Mouse (Mus musculus) embryonic fibroblast, embryonic 13.5 days (primary cell): ENCODE data around the gene Mylk.

Experiments
- CTCF ChIP-seq: IDR thresholded peaks from 2 replicates; pipeline ENCODE4 v1.5.1; 2011; ENCODE audit warnings: mild to moderate bottlenecking, control low read depth, low read length, moderate library complexity, borderline replicate concordance; ENCODE audit not compliant: insufficient read depth
- POLR2A ChIP-seq: IDR thresholded peaks from 2 replicates; pipeline ENCODE4 v1.6.1; 2011; ENCODE audit warnings: low read depth, mild to moderate bottlenecking, control low read depth, low read length, moderate library complexity

GRCm38 (mm10) chr16:34854066-34854465 lies 109.1 kb downstream of the Mylk start:
- TF ChIP-seq POLR2A (no peak), CTCF (no peak)
